Mouse (Mus musculus): ENCODE results near the gene Matn4.

DNA sequence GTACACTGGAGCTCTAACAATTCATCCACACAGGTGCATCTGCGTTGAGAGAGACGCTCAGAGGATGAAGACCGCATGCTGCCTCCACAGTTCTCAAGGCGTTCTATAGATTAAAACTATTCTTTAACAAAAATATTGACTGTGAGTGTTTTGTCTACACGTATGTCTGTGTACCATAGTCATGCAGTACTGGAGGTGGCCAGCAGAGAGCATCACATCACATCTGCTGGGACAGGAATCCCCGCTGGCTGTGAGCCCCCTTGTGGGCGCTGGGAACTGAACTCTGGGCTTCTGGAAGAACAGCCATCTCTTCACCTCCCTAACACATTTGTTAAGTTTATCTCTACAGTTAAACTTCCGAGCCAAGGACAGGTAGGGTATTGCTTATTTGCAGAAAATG is 23.2 kb downstream of the Matn4 start:
- TF ChIP-seq POLR2A (IDR thresholded peaks at IDR 0.05; ENCODE audit: low read depth, low read length) (no peak), CTCF (IDR thresholded peaks at IDR 0.05; ENCODE audit: borderline replicate concordance, insufficient read depth, low read length) (no peak)
